Mouse (Mus musculus): ENCODE measurements around the gene Fntb. TPM values are rescaled to one million over a fixed set of nuclear protein-coding genes. Genes with fewer than 3 reads are reported as not detected.
"Not testable (repeated sequence)": the region's sequence is repeated elsewhere in the genome, so short reads cannot be mapped to it uniquely, and the experiment has no call there.

Fntb gene
- polyA plus RNA-seq, 1 experiment from 2014 or later, result 39.9 TPM

GRCm38 (mm10) chr12:76780639-76781468 is 15.5 kb downstream of the Fntb start:
- Histone ChIP-seq H3K27me3 (ENCODE audit: control insufficient read depth, insufficient read depth, low read length) (no peaks in the 10 kb centered on the region), H3K4me3 (replicated peaks; ENCODE audit: low read depth, low read length) (no peak overlapping the region), H3K36me3 (ENCODE audit: control insufficient read depth, insufficient read depth, low read length) (0 out of 2 replicates have a peak, but pooled peaks cover 4% of the 10 kb centered on the region), H3K4me2 (ENCODE audit: low read length) (no peak overlapping the region), H3K4me1 (ENCODE audit: control insufficient read depth, insufficient read depth, low read length) (no peaks in the 10 kb centered on the region), H3K9me3 (ENCODE audit: control insufficient read depth, low read length) (no peaks in the 10 kb centered on the region), H3K9ac (replicated peaks; ENCODE audit: low read length) (no peak overlapping the region), H3K27ac (replicated peaks; ENCODE audit: low read depth, low read length) (peak overlapping the region; percentile 15; the same call in 1 of the 2 replicates)
- ATAC-seq (ENCODE audit: low FRiP score, low TSS enrichment) (no peak; the same call in 1 of the 2 replicates), DNase-seq (peak; percentile 41)
- 51% methylated on average over 12 of the region's 12 CpGs for WGBS

GRCm38 (mm10) chr12:76784056-76784619 is 18.7 kb downstream of the Fntb start:
- Histone ChIP-seq H3K4me3 (replicated peaks; ENCODE audit: low read depth, low read length) (no peak overlapping the region), H3K4me1 (ENCODE audit: control insufficient read depth, insufficient read depth, low read length) (no peaks in the 10 kb centered on the region), H3K9me3 (ENCODE audit: control insufficient read depth, low read length) (no peaks in the 10 kb centered on the region), H3K27me3 (ENCODE audit: control insufficient read depth, insufficient read depth, low read length) (no peaks in the 10 kb centered on the region), H3K27ac (replicated peaks; ENCODE audit: low read depth, low read length) (no peak overlapping the region), H3K9ac (replicated peaks; ENCODE audit: low read length) (no peak overlapping the region), H3K4me2 (ENCODE audit: low read length) (no peak overlapping the region), H3K36me3 (ENCODE audit: control insufficient read depth, insufficient read depth, low read length) (no peaks in the 10 kb centered on the region)
- ATAC-seq (ENCODE audit: low FRiP score, low TSS enrichment) (no peak), DNase-seq (no peak)
- WGBS, result 79% methylated on average over 10 of the region's 10 CpGs

GRCm38 (mm10) chr12:76790446-76791084 is 25.2 kb downstream of the Fntb start:
- no peak overlapping the region for H3K9ac ChIP-seq (replicated peaks; ENCODE audit: low read length)
- ATAC-seq (ENCODE audit: low FRiP score, low TSS enrichment), result no peak
- no peak for DNase-seq
- no peaks in the 10 kb centered on the region for H3K36me3 ChIP-seq (ENCODE audit: control insufficient read depth, insufficient read depth, low read length)
- H3K27ac ChIP-seq (replicated peaks; ENCODE audit: low read depth, low read length), result no peak overlapping the region
- no peak overlapping the region for H3K4me2 ChIP-seq (ENCODE audit: low read length)
- WGBS, result 61% methylated on average over 8 of the region's 8 CpGs
- no peaks in the 10 kb centered on the region for H3K9me3 ChIP-seq (ENCODE audit: control insufficient read depth, low read length)
- no peaks in the 10 kb centered on the region for H3K27me3 ChIP-seq (ENCODE audit: control insufficient read depth, insufficient read depth, low read length)
- no peaks in the 10 kb centered on the region for H3K4me1 ChIP-seq (ENCODE audit: control insufficient read depth, insufficient read depth, low read length)
- no peak overlapping the region for H3K4me3 ChIP-seq (replicated peaks; ENCODE audit: low read depth, low read length)

GRCm38 (mm10) chr12:76792540-76792939 is 27.2 kb downstream of the Fntb start:
- not testable (repeated sequence) for H3K27ac ChIP-seq (replicated peaks; ENCODE audit: low read depth, low read length); H3K4me2 ChIP-seq (ENCODE audit: low read length); ATAC-seq (ENCODE audit: low FRiP score, low TSS enrichment); H3K4me1 ChIP-seq (ENCODE audit: control insufficient read depth, insufficient read depth, low read length); H3K4me3 ChIP-seq (replicated peaks; ENCODE audit: low read depth, low read length); H3K9ac ChIP-seq (replicated peaks; ENCODE audit: low read length); DNase-seq; H3K9me3 ChIP-seq (ENCODE audit: control insufficient read depth, low read length); H3K27me3 ChIP-seq (ENCODE audit: control insufficient read depth, insufficient read depth, low read length); H3K36me3 ChIP-seq (ENCODE audit: control insufficient read depth, insufficient read depth, low read length)
- WGBS, result 58% methylated on average over 14 of the region's 14 CpGs

- Histone ChIP-seq H3K9me3 (ENCODE audit: control insufficient read depth, low read length) (no peaks in the 10 kb centered on the region), H3K9ac (replicated peaks; ENCODE audit: low read length) (no peak within 1 kb of the TSS), H3K4me2 (ENCODE audit: low read length) (no peak within 1 kb of the TSS), H3K27ac (replicated peaks; ENCODE audit: low read depth, low read length) (no peak within 1 kb of the TSS), H3K36me3 (ENCODE audit: control insufficient read depth, insufficient read depth, low read length) (peaks cover 5% of the 10 kb centered on the region; the same call in 1 of the 2 replicates), H3K27me3 (ENCODE audit: control insufficient read depth, insufficient read depth, low read length) (no peaks in the 10 kb centered on the region), H3K4me3 (replicated peaks; ENCODE audit: low read depth, low read length) (no peak within 1 kb of the TSS), H3K4me1 (ENCODE audit: control insufficient read depth, insufficient read depth, low read length) (no peaks in the 10 kb centered on the region)
- no peak for ATAC-seq (ENCODE audit: low FRiP score, low TSS enrichment)
- no peak for DNase-seq
- 80% methylated on average over 5 of the region's 5 CpGs for WGBS
These were observed 30.0 kb downstream of the Fntb start, which contains the start of gene Gpx2 for GRCm38 (mm10) chr12:76795350-76795749. Gene Gpx2, minus strand, starts transcription at chr12:76795554.

- Histone ChIP-seq H3K9ac (replicated peaks; ENCODE audit: low read length) (no peak overlapping the region), H3K4me2 (ENCODE audit: low read length) (no peak overlapping the region), H3K9me3 (ENCODE audit: control insufficient read depth, low read length) (no peaks in the 10 kb centered on the region), H3K36me3 (ENCODE audit: control insufficient read depth, insufficient read depth, low read length) (peaks cover 5% of the 10 kb centered on the region; the same call in 1 of the 2 replicates), H3K4me3 (replicated peaks; ENCODE audit: low read depth, low read length) (no peak overlapping the region), H3K27ac (replicated peaks; ENCODE audit: low read depth, low read length) (no peak overlapping the region), H3K4me1 (ENCODE audit: control insufficient read depth, insufficient read depth, low read length) (no peaks in the 10 kb centered on the region), H3K27me3 (ENCODE audit: control insufficient read depth, insufficient read depth, low read length) (no peaks in the 10 kb centered on the region)
- WGBS, result 93% methylated on average over 7 of the region's 7 CpGs
- no peak for DNase-seq
- no peak for ATAC-seq (ENCODE audit: low FRiP score, low TSS enrichment)
These were observed 31.6 kb downstream of the Fntb start for GRCm38 (mm10) chr12:76796938-76797539.

- H3K9ac ChIP-seq (replicated peaks; ENCODE audit: low read length), result no peak overlapping the region
- DNase-seq (no peak), ATAC-seq (ENCODE audit: low FRiP score, low TSS enrichment) (no peak)
- H3K27ac ChIP-seq (replicated peaks; ENCODE audit: low read depth, low read length), result no peak overlapping the region
- H3K36me3 ChIP-seq (ENCODE audit: control insufficient read depth, insufficient read depth, low read length), result peaks cover 5% of the 10 kb centered on the region; the same call in 1 of the 2 replicates
- no peak overlapping the region for H3K4me2 ChIP-seq (ENCODE audit: low read length)
- no peak overlapping the region for H3K4me3 ChIP-seq (replicated peaks; ENCODE audit: low read depth, low read length)
- H3K4me1 ChIP-seq (ENCODE audit: control insufficient read depth, insufficient read depth, low read length), result no peaks in the 10 kb centered on the region
- WGBS, result 46% methylated on average over 5 of the region's 5 CpGs
- no peaks in the 10 kb centered on the region for H3K9me3 ChIP-seq (ENCODE audit: control insufficient read depth, low read length)
- no peaks in the 10 kb centered on the region for H3K27me3 ChIP-seq (ENCODE audit: control insufficient read depth, insufficient read depth, low read length)
These were observed 32.8 kb downstream of the Fntb start for GRCm38 (mm10) chr12:76798008-76798720.

- ATAC-seq (ENCODE audit: low FRiP score, low TSS enrichment) (no peak), DNase-seq (no peak)
- no peak overlapping the region for H3K9ac ChIP-seq (replicated peaks; ENCODE audit: low read length)
- peaks cover 5% of the 10 kb centered on the region; the same call in 1 of the 2 replicates for H3K36me3 ChIP-seq (ENCODE audit: control insufficient read depth, insufficient read depth, low read length)
- no peak overlapping the region for H3K4me3 ChIP-seq (replicated peaks; ENCODE audit: low read depth, low read length)
- H3K9me3 ChIP-seq (ENCODE audit: control insufficient read depth, low read length), result no peaks in the 10 kb centered on the region
- no peaks in the 10 kb centered on the region for H3K4me1 ChIP-seq (ENCODE audit: control insufficient read depth, insufficient read depth, low read length)
- no peak overlapping the region for H3K4me2 ChIP-seq (ENCODE audit: low read length)
- H3K27me3 ChIP-seq (ENCODE audit: control insufficient read depth, insufficient read depth, low read length), result no peaks in the 10 kb centered on the region
- no peak overlapping the region for H3K27ac ChIP-seq (replicated peaks; ENCODE audit: low read depth, low read length)
- WGBS, result 92% methylated on average over 10 of the region's 10 CpGs
These were observed 37.6 kb downstream of the Fntb start for GRCm38 (mm10) chr12:76803028-76803427.

All from midbrain, embryonic 14.5 days (tissue).